ENCODE assay signal across 16 mouse cellular contexts in genomic region chr13:63281206-63281605, GRCm38 (mm10).
DNase-seq lines count a peak whose midpoint lies in the region; ATAC-seq and TF ChIP-seq lines count a peak whose summit lies in the region.
"Had no signal": no experiment of that assay in that cellular context is flagged by ENCODE, and none has a peak within 500 bp of the region (broad histone marks: within the 10 kb centered on the region; RNA-seq: fewer than 3 reads in every experiment).

No protein-coding gene starts in this region.

- ATAC-seq in heart, embryonic 16.5 days (replicated peaks; ENCODE audit: extremely low read depth, insufficient read depth, low FRiP score), result no peak
- ATAC-seq in lung, postnatal 0 days, result no peak
- ATAC-seq in embryonic facial prominence, embryonic 12.5 days (ENCODE audit: insufficient number of reproducible peaks, insufficient read depth, low FRiP score, low TSS enrichment), result no peak
- ATAC-seq in neural tube, embryonic 15.5 days (ENCODE audit: low FRiP score), result 0 out of 2 replicates have a peak, but pooled peaks have one; percentile 4
- ATAC-seq in forebrain, embryonic 13.5 days, result no peak
- ATAC-seq: activated CD4-positive, CD25-positive, alpha-beta regulatory T cell, adult 4 months had no signal

- H3K27me3 ChIP-seq in heart, embryonic 16.5 days (ENCODE audit: control insufficient read depth, insufficient read depth, low read length), result no peaks in the 10 kb centered on the region
- H3K27me3 ChIP-seq in lung, postnatal 0 days (replicated peaks; ENCODE audit: insufficient read depth, low read length), result no peaks in the 10 kb centered on the region
- H3K27me3 ChIP-seq in embryonic facial prominence, embryonic 12.5 days, result no peaks in the 10 kb centered on the region
- no peaks in the 10 kb centered on the region for H3K27me3 ChIP-seq in neural tube, embryonic 15.5 days (replicated peaks)
- H3K27me3 ChIP-seq in forebrain, embryonic 13.5 days, result no peaks in the 10 kb centered on the region; the same call in 1 of the 2 replicates
- H3K27me3 ChIP-seq: heart, embryonic 12.5 days; hindbrain, embryonic 15.5 days; megakaryocyte, embryonic 14.5 days had no signal

- no peak for DNase-seq in heart, postnatal 25 days (ENCODE audit: low spot score)
- no peak for DNase-seq in lung, postnatal 0 days (ENCODE audit: low spot score)
- no peak for DNase-seq in lung, postnatal 10 days
- no peak for DNase-seq in MN1 (ENCODE audit: low spot score)
- DNase-seq: B cell, adult 2 months; cerebellum, adult 18-20 months had no signal

- WGBS in heart, embryonic 16.5 days, result 85% methylated on average over 8 of the region's 8 CpGs
- WGBS in lung, postnatal 0 days, result 62% methylated on average over 8 of the region's 8 CpGs
- WGBS in embryonic facial prominence, embryonic 12.5 days, result 71% methylated on average over 8 of the region's 8 CpGs
- WGBS in neural tube, embryonic 15.5 days, result 68% methylated on average over 8 of the region's 8 CpGs
- 86% methylated on average over 8 of the region's 8 CpGs for WGBS in forebrain, embryonic 13.5 days

- H3K27ac ChIP-seq in heart, embryonic 16.5 days (ENCODE audit: low read length), result no peak overlapping the region
- 0 out of 2 replicates have a peak overlapping the region, but pooled peaks have one; percentile 82 for H3K27ac ChIP-seq in lung, postnatal 0 days (ENCODE audit: low read length)
- peak overlapping the region; percentile 64 for H3K27ac ChIP-seq in embryonic facial prominence, embryonic 12.5 days
- no peak overlapping the region for H3K27ac ChIP-seq in neural tube, embryonic 15.5 days (replicated peaks)
- H3K27ac ChIP-seq in forebrain, embryonic 13.5 days, result no peak overlapping the region
- H3K27ac ChIP-seq: forebrain, embryonic 12.5 days; hindbrain, embryonic 15.5 days; liver, embryonic 14.5 days had no signal

- H3K9ac ChIP-seq in heart, embryonic 16.5 days (ENCODE audit: low read length), result no peak overlapping the region
- H3K9ac ChIP-seq in lung, postnatal 0 days (replicated peaks; ENCODE audit: low read depth), result no peak overlapping the region
- H3K9ac ChIP-seq in embryonic facial prominence, embryonic 12.5 days, result peak overlapping the region; percentile 34; the same call in 1 of the 2 replicates
- H3K9ac ChIP-seq in neural tube, embryonic 15.5 days (replicated peaks), result no peak overlapping the region
- H3K9ac ChIP-seq in forebrain, embryonic 13.5 days, result no peak overlapping the region
- H3K9ac ChIP-seq: forebrain, embryonic 12.5 days; hindbrain, embryonic 15.5 days; liver, embryonic 14.5 days had no signal

- TF ChIP-seq CTCF in lung, postnatal 0 days (IDR thresholded peaks at IDR 0.05), result no peak

- H3K4me2 ChIP-seq in heart, embryonic 16.5 days (ENCODE audit: low read depth, low read length), result peak overlapping the region; percentile 38; the same call in 1 of the 2 replicates
- H3K4me2 ChIP-seq in lung, postnatal 0 days (replicated peaks; ENCODE audit: low read depth, low read length), result peak overlapping the region; percentile 40
- peak overlapping the region; percentile 49 for H3K4me2 ChIP-seq in embryonic facial prominence, embryonic 12.5 days (replicated peaks)
- no peak overlapping the region for H3K4me2 ChIP-seq in neural tube, embryonic 15.5 days
- H3K4me2 ChIP-seq in forebrain, embryonic 13.5 days, result no peak overlapping the region
- H3K4me2 ChIP-seq: forebrain, embryonic 12.5 days; hindbrain, embryonic 15.5 days had no signal

- H3K36me3 ChIP-seq in heart, embryonic 16.5 days (ENCODE audit: control insufficient read depth, insufficient read depth), result peaks cover 18% of the 10 kb centered on the region
- peaks cover 8% of the 10 kb centered on the region; the same call in 1 of the 2 replicates for H3K36me3 ChIP-seq in lung, postnatal 0 days (ENCODE audit: insufficient read depth, low read length)
- peaks cover 34% of the 10 kb centered on the region for H3K36me3 ChIP-seq in embryonic facial prominence, embryonic 12.5 days
- H3K36me3 ChIP-seq in neural tube, embryonic 15.5 days, result peaks cover 10% of the 10 kb centered on the region
- H3K36me3 ChIP-seq in forebrain, embryonic 13.5 days (ENCODE audit: poor library complexity, severe bottlenecking), result peaks cover 20% of the 10 kb centered on the region; the same call in 1 of the 2 replicates
- H3K36me3 ChIP-seq: hindbrain, embryonic 15.5 days had no signal

- TF ChIP-seq EP300 in lung, postnatal 0 days (IDR thresholded peaks at IDR 0.05), result no peak

- H3K4me3 ChIP-seq in heart, embryonic 16.5 days (ENCODE audit: low read length), result no peak overlapping the region
- H3K4me3 ChIP-seq in lung, postnatal 0 days (ENCODE audit: low read depth, low read length), result no peak overlapping the region
- H3K4me3 ChIP-seq in embryonic facial prominence, embryonic 12.5 days, result peak overlapping the region; percentile 7; the same call in 1 of the 2 replicates
- no peak overlapping the region for H3K4me3 ChIP-seq in neural tube, embryonic 15.5 days (replicated peaks)
- no peak overlapping the region for H3K4me3 ChIP-seq in forebrain, embryonic 13.5 days
- H3K4me3 ChIP-seq: forebrain, embryonic 12.5 days; heart, embryonic 12.5 days; hindbrain, embryonic 15.5 days had no signal

- no peaks in the 10 kb centered on the region for H3K9me3 ChIP-seq in heart, embryonic 16.5 days (replicated peaks; ENCODE audit: control insufficient read depth, low read length)
- H3K9me3 ChIP-seq in lung, postnatal 0 days (ENCODE audit: low read length), result no peaks in the 10 kb centered on the region
- no peaks in the 10 kb centered on the region for H3K9me3 ChIP-seq in embryonic facial prominence, embryonic 12.5 days
- H3K9me3 ChIP-seq in neural tube, embryonic 15.5 days (replicated peaks), result no peaks in the 10 kb centered on the region
- no peaks in the 10 kb centered on the region for H3K9me3 ChIP-seq in forebrain, embryonic 13.5 days (replicated peaks)
- H3K9me3 ChIP-seq: forebrain, embryonic 12.5 days; heart, embryonic 12.5 days; hindbrain, embryonic 15.5 days; megakaryocyte, embryonic 14.5 days had no signal

- peaks cover 65% of the 10 kb centered on the region for H3K4me1 ChIP-seq in heart, embryonic 16.5 days (ENCODE audit: control insufficient read depth, insufficient read depth, low read length)
- H3K4me1 ChIP-seq in lung, postnatal 0 days (ENCODE audit: insufficient read depth, low read depth, low read length), result peaks cover 25% of the 10 kb centered on the region; the same call in 1 of the 2 replicates
- H3K4me1 ChIP-seq in embryonic facial prominence, embryonic 12.5 days, result peaks cover 58% of the 10 kb centered on the region
- peaks cover 23% of the 10 kb centered on the region for H3K4me1 ChIP-seq in neural tube, embryonic 15.5 days
- H3K4me1 ChIP-seq in forebrain, embryonic 13.5 days, result peaks cover 23% of the 10 kb centered on the region

- intact Hi-C loops in heart, postnatal 25 days (cut with DNase I), result no loop called here

Comparison
In these comparisons a context has a peak if more than half of its experiments do, and no peak if none do; other contexts are left out.
1. H3K27ac ChIP-seq: peak in lung, postnatal 0 days (single experiment) and embryonic facial prominence, embryonic 12.5 days (single experiment); none in heart, embryonic 16.5 days (single experiment), neural tube, embryonic 15.5 days (single experiment) and forebrain, embryonic 13.5 days (single experiment).
2. H3K4me2 ChIP-seq: peak in heart, embryonic 16.5 days (single experiment), lung, postnatal 0 days (single experiment) and embryonic facial prominence, embryonic 12.5 days (single experiment); none in neural tube, embryonic 15.5 days (single experiment) and forebrain, embryonic 13.5 days (single experiment).